Mouse (Mus musculus) spleen, adult 2 months (tissue): ENCODE measurements at regions not wholly inside any gene's neighbourhood (a gene's known extent, or its start where the extent isn't known, plus 50 kb on each side); places are given as distances from the start of the nearest gene placed in this dataset.

ENCODE experiments used
- CTCF ChIP-seq: fragments of 200-500 bp; IDR thresholded peaks from 2 replicates; pipeline ENCODE4 v1.5.1; 2011; ENCODE audit warnings: mild to moderate bottlenecking, inconsistent platforms; ENCODE audit not compliant: insufficient read depth, insufficient read length, insufficient replicate concordance; ENCODE audit errors: extremely low read depth
- POLR2A ChIP-seq: fragments of 200-500 bp; IDR thresholded peaks from 2 replicates; pipeline ENCODE4 v1.6.1; 2011; ENCODE audit warnings: low read depth, low read length, inconsistent platforms

GRCm38 (mm10) chr4:32076391-32076925 is 112.6 kb downstream of the Map3k7 start:
- no peak for TF ChIP-seq POLR2A
- TF ChIP-seq CTCF: no peak
